Mouse (Mus musculus): ENCODE results near the gene Gm10073.

GRCm38 (mm10) chr8:106563691-106564182 is 9.5 kb downstream of the Gm10073 start:
- TF ChIP-seq GATA1 (IDR thresholded peaks at IDR 0.05; ENCODE audit: low read length) (no peak), TAL1 (IDR thresholded peaks at IDR 0.05; ENCODE audit: low read length) (no peak)

Data from erythroblast, embryonic 14.5 days (primary cell).